Mouse (Mus musculus) layer of hippocampus, adult 2 months (tissue): Measurements from ENCODE around the gene Ctsa. TPM values are rescaled to one million over a fixed set of nuclear protein-coding genes. Genes with fewer than 3 reads are reported as not detected.

Experiments
- DNase-seq, 2 experiments: peaks; one replicate each; pipeline ENCODE4 v3.0.0; 2022; ENCODE audit warnings: low spot score in 2 of 2
- H3K27ac ChIP-seq: fragments of 200-600 bp; 2 replicates; pipeline ENCODE4 v1.8.1; 2022
- H3K4me3 ChIP-seq: fragments of 200-600 bp; 2 replicates; pipeline ENCODE4 v1.8.1; 2022; ENCODE audit warnings: mild to moderate bottlenecking
- CTCF ChIP-seq: fragments of 200-600 bp; conservative IDR thresholded peaks from 2 replicates; pipeline ENCODE4 v1.8.1; 2022; ENCODE audit warnings: antibody characterized with exemption, mild to moderate bottlenecking, moderate library complexity
- long read RNA-seq, 2 experiments: library from polyadenylated mRNA; stranded (forward); transcript quantifications; one replicate each; pipeline ENCODE4 v2.0.0; 2021; ENCODE audit warnings: borderline mapping rate in 2 of 2
- total RNA-seq, 2 experiments: library from RNA; stranded (reverse); gene quantifications; 2 replicates each; pipeline ENCODE4 v1.2.3; 2021

The Ctsa gene
- total RNA-seq: 100 to 1,000 TPM; 103 to 108 TPM
- long read RNA-seq, experiment 1, transcript Ctsa-202 (15 exons, 2,534 nt): major isoform, 12 of 116 reads
- long read RNA-seq, experiment 1, partial matches to known transcripts: 90 of 116 reads
- long read RNA-seq, experiment 1, other reads (novel, unspliced or antisense): 14 of 116 reads
- long read RNA-seq, experiment 2, transcript Ctsa-202 (15 exons, 2,534 nt): major isoform, 11 of 134 reads
- long read RNA-seq, experiment 2, partial matches to known transcripts: 111 of 134 reads
- long read RNA-seq, experiment 2, other reads (novel, unspliced or antisense): 12 of 134 reads

GRCm38 (mm10) chr2:164832748-164833301, at the start of gene Ctsa:
Ctsa (plus strand) TSS chr2:164832873.
- peak; percentile 81 for TF ChIP-seq CTCF
- Histone ChIP-seq H3K27ac (peak within 1 kb of the TSS; percentile 93), H3K4me3 (peak within 1 kb of the TSS; percentile 85)
- peak; percentile 77 to 80 for DNase-seq

DNA sequence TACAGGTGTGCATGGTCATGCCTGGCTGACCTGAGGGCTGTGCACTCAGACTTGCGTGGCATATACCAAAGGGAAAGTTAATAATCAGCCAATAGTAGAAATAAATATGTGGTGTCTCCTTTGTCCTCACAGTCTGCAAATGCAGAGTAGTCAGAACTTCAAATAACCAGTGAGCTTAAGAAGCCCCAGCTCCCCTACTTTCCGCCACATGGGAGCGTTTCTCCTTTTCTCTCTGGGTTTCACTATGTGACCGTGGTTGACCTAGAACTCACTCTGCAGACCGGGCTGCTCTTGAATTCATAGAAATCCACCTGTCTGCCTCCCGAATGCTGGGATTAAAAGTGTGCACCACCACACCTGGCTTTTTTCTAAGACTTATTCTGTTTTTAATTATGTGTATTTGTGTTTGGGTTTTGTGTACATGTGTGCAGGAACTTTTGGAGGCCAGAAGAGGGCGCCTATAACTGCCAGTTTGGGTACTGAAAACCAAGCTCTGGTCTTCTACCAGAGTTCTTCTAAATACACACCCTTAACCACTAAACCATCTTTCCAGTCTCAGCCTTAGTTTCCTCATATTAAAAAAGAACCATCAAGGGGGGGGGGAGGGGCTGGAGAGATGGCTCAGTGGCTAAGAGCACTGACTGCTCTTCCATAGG, 48.6 kb upstream of the Ctsa start:
- peak; percentile 65 for TF ChIP-seq CTCF
- H3K4me3 ChIP-seq: no peak overlapping the region
- DNase-seq: no peak
- H3K27ac ChIP-seq: no peak overlapping the region

DNA sequence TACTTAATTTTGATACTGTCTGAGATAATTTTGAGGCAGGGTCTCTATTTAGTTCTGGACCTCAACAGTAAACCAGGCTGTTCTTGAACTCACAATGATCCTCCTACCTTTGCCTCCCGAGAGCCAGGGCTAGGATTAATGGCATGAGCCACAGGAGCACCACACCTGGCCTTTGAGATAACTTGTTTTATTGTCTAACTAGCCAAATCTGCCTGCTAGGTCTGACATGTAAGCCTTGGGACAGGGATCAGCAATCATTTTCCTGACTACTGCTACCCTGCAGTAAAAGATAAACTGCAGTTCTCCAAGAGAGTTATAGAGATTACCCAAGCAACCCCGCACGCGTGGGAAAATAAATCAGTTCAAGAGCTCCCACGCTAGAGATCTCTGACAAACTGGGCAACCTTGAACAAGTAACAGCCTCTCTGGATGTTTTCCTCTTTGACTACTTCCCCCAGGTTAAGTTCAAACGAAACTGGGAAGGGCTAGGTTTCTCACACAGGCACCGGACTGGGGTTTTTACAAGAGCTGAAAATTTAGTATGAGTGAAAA, 47.7 kb upstream of the Ctsa start:
- TF ChIP-seq CTCF: no peak
- DNase-seq: no peak
- peak overlapping the region; percentile 97 for H3K27ac ChIP-seq

DNA sequence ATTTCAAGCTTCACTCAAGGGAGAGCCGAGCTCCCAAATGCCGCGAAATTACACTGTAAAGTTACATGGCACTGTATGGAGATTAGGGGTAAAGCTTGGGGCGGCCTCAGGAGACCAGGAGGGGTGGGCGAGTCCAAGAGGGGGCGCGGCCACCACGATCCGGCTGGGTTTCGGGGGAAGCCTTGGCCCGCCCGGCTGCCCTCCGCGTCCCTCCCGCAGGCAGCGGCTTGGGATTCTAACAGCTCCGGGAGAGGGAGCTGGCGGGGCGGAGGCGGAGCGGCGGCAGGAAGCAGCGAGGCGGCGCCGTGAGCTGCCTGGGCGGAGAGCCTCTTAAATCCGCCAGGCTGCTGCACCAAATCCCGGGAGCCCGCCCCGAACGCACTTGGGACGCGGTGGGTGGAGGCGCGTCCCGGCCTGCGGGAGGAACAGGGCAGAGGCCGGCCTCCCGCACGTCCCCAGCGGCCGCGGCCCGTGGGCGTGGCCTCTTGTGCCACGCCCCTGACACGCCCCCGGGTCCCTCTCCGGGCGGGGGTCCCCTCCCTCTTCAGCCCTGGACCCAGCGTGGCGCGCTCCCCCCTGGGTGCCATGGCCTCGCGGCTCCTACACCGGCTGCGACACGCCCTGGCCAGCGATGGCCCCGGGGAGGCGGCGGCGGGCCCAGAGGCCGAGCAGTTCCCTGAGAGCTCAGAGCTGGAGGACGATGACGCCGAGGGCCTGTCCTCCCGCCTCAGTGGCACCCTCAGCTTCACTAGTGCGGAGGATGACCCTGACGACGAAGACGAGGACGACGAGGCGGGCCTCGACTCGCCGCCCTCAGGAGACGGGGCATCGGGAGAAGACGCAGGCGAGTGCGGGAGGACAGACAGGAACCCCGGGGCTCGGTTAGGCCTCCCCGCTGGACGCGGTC, 46.9 kb upstream of the Ctsa start, which contains the start of gene Snx21:
Gene Snx21, plus strand, starts transcription at position 343 of the 907 bp plus-strand sequence.
- Histone ChIP-seq H3K27ac (peak within 1 kb of the TSS; percentile 97), H3K4me3 (peak within 1 kb of the TSS; percentile 91)
- TF ChIP-seq CTCF: peak; percentile 70
- peak; percentile 77 to 86 for DNase-seq

More for the DNA sequence above, 47.7 kb upstream of the Ctsa start:
- H3K4me3 ChIP-seq: peak overlapping the region; percentile 91

DNA sequence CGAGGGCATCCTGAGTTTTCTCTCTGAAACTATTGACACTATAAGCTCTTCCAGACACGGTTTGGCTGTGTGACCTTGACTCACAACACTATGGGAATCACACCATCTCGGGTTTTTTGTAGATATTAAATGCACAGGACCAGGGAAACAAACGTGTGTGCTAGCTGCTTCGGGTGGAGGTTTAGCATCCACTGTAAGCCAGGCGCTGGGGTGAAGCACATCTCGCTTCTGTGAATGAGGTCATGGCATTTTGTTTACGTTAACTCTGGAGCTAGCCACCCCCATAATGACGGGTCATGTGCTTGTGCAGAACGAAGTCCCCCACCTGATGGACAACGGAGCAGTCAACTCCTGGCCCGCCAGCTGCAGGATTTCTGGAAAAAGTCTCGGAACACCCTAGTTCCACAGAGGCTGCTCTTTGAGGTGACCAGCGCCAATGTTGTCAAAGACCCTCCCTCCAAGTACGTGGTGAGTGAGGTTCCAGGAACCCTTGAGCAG, 46.2 kb upstream of the Ctsa start:
- DNase-seq: no peak
- no peak for TF ChIP-seq CTCF
- peak overlapping the region; percentile 97 for H3K27ac ChIP-seq
- H3K4me3 ChIP-seq: peak overlapping the region; percentile 91

DNA sequence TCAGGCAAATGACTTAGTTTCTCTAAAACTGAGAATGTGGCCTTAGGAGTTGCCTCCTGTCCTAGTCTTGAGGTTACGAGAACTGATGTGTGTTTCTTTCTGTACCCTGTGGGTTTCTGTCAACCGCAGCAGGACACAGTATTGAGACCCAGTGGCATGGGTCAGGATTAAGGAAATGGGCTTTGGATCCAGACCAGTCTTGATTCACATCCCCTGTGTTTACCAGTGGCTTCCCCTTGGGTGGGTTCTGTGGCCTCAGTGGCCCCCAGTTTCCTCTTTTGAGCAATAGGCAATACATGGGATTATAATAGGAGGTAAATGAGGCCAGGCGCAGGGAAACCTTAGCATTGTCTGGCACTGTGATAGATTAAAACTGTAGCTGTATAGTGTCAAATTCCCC, 45.6 kb upstream of the Ctsa start:
- Histone ChIP-seq H3K27ac (peak overlapping the region; percentile 97), H3K4me3 (peak overlapping the region; percentile 91)
- no peak for TF ChIP-seq CTCF
- DNase-seq: no peak

GRCm38 (mm10) chr2:164787779-164788178, 44.9 kb upstream of the Ctsa start:
- Histone ChIP-seq H3K27ac (peak overlapping the region; percentile 97; the same call in 1 of the 2 replicates), H3K4me3 (peak overlapping the region; percentile 20; the same call in 1 of the 2 replicates)
- TF ChIP-seq CTCF: no peak
- no peak for DNase-seq

- DNase-seq: no peak
- no peak for TF ChIP-seq CTCF
- no peak overlapping the region for H3K27ac ChIP-seq
- H3K4me3 ChIP-seq: no peak overlapping the region
These were observed 44.3 kb upstream of the Ctsa start for GRCm38 (mm10) chr2:164788411-164788810.

GRCm38 (mm10) chr2:164790451-164790850, 42.2 kb upstream of the Ctsa start:
- no peak overlapping the region for H3K27ac ChIP-seq

GRCm38 (mm10) chr2:164791841-164792261, 40.8 kb upstream of the Ctsa start:
- no peak for TF ChIP-seq CTCF
- Histone ChIP-seq H3K4me3 (no peak overlapping the region), H3K27ac (no peak overlapping the region)

More at GRCm38 (mm10) chr2:164790451-164790850, 42.2 kb upstream of the Ctsa start:
- DNase-seq: no peak
- no peak overlapping the region for H3K4me3 ChIP-seq
- TF ChIP-seq CTCF: no peak

DNA sequence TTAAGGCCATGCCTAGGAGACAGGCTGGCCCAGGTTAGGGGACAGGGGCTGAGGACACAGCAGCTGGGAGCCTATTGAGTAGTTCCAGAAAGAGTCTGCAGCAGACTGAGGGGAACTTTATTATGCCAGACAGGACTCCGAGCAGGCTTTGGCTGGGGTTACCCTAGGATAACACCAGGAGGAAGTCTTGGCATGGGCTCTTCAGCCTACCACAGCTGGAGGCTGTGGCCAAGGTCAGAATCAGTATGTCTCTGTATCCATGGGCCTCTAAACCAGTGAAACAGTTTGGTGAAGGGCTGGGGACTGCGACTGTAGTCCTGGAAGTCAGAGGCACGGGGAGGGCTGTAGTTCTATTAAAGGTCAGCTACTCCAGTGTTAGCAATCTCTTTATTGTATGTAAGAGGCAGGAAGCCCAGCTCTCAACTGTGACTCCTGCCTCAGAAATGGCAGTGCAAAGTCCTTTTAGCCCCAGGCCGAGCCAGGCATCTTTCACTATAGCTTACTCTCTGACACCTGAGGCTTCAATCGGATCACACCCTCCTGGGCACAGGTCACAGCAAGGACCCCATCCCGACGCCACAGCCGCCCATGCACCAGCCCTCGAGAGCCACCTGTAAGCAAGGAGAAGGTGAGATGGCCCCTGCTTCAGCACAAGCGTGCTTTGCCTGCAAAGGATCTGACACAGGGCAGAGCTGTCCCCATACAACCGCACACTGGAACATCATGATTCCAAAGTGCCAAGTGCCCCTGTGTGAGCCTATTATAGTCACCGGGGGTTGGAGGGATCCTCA, 40.1 kb upstream of the Ctsa start:
- no peak for TF ChIP-seq CTCF
- DNase-seq: no peak
- Histone ChIP-seq H3K27ac (no peak overlapping the region), H3K4me3 (no peak overlapping the region)

More at GRCm38 (mm10) chr2:164791841-164792261, 40.8 kb upstream of the Ctsa start:
- DNase-seq: no peak

DNA sequence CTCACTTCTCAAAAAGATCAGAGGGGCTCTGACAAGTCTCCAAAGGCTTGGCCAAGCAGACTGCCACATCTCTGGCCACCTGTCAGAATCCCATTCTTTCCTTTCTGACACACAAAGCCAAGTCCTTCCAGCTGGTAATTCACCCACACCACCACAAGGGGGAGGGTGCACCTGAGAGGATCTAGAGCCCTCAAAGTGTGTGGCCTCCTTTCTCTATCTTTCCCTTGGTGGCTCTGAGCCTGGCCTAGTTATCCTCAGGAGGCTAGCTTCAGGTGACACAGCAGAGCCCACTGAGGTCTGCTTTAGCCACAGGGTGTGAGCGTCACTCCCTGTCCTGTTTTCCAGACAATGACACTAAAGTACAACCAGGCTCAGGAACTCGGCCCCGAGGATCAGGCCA, 39.4 kb upstream of the Ctsa start:
- H3K4me3 ChIP-seq: no peak overlapping the region
- peak in 1 of 2 experiments; percentile 63 for DNase-seq
- peak overlapping the region; percentile 53; the same call in 1 of the 2 replicates for H3K27ac ChIP-seq
- TF ChIP-seq CTCF: peak; percentile 83
